Mouse (Mus musculus): ENCODE measurements at regions not wholly inside any gene's neighbourhood (a gene's known extent, or its start where the extent isn't known, plus 50 kb on each side); places are given as distances from the start of the nearest gene placed in this dataset.

DNA sequence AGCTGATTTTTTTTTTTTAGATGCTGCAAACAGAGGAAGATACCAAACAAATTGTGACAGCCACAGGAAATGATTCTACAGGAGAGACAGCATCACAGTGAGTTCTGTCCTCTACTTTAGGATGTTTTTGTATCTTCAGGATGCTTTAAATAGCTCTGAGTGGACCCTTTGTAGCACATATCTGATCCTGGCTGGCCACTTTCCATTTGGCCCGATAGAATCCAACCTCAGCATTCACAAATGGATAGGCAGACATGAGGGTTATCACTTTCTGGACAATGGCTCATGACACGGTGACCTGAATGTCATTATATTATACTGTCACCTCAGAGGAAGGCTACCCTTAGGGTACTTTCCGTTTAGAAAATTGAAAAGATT is 379.3 kb downstream of the Gm10295 start:
- no peak for DNase-seq (ENCODE audit: extremely low spot score in 1 of 2, low spot score in 2 of 2)
- intact Hi-C loops (cut with DNase I), result no loop called here

DNA sequence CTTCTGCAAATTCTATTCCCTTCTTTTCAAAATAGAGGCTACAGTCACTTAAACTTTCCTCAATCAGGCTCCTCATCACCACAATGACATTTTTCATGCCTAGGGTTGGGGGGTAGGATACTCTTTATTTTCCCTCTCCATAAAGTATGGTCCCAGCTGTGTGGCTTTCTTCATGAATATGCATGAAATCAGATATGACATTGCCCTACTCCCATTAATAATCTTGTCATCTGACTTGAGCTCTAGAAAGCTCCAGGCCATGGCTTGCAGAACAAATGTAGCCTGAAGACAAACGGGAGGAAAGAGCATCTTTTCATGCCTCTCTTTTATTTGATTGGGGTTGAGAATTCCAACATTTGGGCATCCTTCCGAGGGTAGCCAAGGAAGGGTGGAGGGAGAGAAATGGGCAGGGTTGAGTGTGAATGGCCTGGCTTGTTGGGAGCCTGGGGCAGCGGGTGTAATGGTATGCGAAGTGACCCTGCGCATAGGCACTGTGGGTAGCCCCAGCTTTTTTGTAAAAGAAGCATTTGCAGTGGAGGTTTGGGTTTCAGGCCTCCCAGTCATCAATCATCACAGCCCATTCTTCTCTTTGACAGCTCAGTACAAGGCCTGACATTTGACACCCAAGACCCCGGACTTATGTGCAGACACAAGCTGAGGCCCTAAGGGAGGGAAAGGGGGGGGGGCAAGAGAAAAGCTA is 379.8 kb downstream of the Gm10295 start:
- intact Hi-C loops (cut with DNase I), result no loop called here
- no peak for DNase-seq (ENCODE audit: extremely low spot score in 1 of 2, low spot score in 2 of 2)

GRCm38 (mm10) chr7:70952318-70952959 is 398.8 kb downstream of the Gm10295 start:
- DNase-seq (ENCODE audit: extremely low spot score in 1 of 2, low spot score in 2 of 2), result no peak
- intact Hi-C loops (cut with DNase I), result no loop called here

DNA sequence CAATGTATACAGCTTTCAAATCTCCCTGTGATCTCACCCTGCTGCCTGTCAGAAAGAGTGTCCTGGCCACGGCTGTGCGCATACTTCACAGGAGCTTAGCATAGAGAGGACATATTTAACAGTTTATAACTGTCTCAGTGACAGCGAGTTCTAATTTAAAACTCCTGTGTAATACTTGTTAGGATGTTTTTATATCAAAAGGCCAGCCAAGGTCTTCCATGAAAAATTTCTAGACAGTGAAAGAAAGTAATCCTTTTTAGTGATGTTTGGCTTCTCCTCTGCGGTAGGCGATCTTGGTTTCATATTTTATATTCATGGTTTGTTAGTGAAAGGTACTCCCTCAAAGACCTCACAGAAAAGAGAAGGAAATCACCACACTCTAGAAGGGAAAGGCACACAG is 403.0 kb downstream of the Gm10295 start:
- intact Hi-C loops (cut with DNase I), result no loop called here
- no peak for DNase-seq (ENCODE audit: extremely low spot score in 1 of 2, low spot score in 2 of 2)

DNA sequence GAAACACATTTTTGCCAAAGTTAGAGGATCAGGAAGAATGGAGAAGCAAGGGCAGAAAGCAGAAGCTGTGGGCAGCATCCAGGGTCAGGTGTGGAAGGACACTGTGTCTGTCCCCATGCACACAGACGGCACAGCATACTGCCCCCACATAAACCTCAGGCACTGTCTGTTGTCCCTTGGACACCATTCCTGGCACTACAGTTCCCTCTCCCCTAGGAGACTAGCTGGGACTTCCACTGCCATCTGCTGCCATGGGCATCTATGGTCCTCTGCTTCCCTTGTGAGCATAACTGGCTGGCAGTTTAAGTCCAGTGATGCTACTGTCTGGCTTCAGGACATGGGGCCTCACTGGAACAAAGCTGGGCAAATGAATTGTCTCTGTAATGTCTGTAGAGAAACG is 405.0 kb downstream of the Gm10295 start:
- intact Hi-C loops (cut with DNase I), result no loop called here
- DNase-seq (ENCODE audit: extremely low spot score in 1 of 2, low spot score in 2 of 2), result no peak

GRCm38 (mm10) chr7:70930911-70931310 is 420.4 kb downstream of the Gm10295 start:
- no peak for DNase-seq (ENCODE audit: extremely low spot score in 1 of 2, low spot score in 2 of 2)
- intact Hi-C loops (cut with DNase I), result no loop called here

- no peak for DNase-seq (ENCODE audit: extremely low spot score in 1 of 2, low spot score in 2 of 2)
These were observed 421.4 kb downstream of the Gm10295 start for GRCm38 (mm10) chr7:70929935-70930334.

DNA sequence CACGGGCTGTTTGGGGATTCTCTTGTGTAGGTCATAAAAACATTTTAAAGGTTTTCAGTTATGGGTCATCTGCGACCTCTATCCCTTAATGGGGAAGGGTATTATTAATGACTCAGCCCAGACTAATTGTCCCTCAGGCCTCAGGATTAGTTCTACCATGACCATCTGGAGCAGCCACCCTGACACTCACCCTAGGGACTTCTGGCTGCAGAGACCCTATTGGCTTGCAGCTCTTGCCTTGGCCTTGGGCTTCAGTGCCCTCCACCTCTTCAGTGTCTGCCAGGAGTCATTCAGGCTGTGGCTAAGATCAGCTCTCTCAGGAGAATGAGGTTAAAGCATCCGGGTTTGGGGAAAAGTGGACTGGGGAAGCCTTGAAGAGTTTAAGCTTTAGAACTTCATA is 423.3 kb downstream of the Gm10295 start:
- intact Hi-C loops (cut with DNase I), result no loop called here
- DNase-seq (ENCODE audit: extremely low spot score in 1 of 2, low spot score in 2 of 2), result no peak

More at GRCm38 (mm10) chr7:70929935-70930334, 421.4 kb downstream of the Gm10295 start:
- intact Hi-C loops (cut with DNase I), result no loop called here

DNA sequence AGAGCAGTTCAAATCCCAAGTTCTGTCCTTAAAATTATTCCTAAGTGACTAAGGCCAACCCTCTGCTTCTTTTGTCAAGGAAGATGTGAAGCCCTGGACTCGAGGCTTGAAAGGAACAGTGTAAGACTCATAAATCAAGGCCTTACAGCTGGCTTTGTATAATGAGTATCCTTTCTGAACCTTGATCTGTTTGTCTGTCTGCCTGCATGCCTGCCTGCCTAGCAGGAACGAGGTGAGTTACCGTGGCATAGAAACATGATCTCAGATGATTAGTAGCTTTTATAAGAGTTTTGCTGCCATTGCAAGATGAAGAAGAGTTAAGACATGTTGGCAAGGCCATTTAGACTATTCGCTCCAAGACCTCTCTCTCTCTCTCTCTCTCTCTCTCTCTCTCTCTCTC is 434.3 kb downstream of the Gm10295 start:
- intact Hi-C loops (cut with DNase I), result no loop called here
- no peak for DNase-seq (ENCODE audit: extremely low spot score in 1 of 2, low spot score in 2 of 2)

DNA sequence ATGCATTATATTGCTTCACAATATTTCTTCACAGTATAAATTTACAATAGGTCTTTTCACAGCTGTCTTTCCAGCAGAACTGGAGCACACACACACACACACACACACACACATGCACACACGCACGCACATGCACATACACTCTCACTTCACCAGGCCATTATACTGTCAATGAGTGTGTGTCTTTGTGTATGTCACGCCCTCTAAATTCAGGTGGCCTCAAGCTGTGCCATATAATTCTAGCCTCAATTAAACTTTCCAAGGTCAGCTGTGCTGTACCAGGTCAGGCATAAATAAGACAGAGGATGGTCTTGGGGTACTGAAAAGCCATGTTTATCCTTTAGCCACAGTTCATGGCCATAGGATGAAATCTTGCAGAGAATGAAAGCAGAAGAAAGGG is 442.4 kb downstream of the Gm10295 start:
- intact Hi-C loops (cut with DNase I), result no loop called here
- DNase-seq (ENCODE audit: extremely low spot score in 1 of 2, low spot score in 2 of 2), result no peak

- intact Hi-C loops (cut with DNase I), result no loop called here
- no peak for DNase-seq (ENCODE audit: extremely low spot score in 1 of 2, low spot score in 2 of 2)
These were observed 459.6 kb downstream of the Gm10295 start for GRCm38 (mm10) chr7:70891700-70892099.

- no peak for DNase-seq (ENCODE audit: extremely low spot score in 1 of 2, low spot score in 2 of 2)
- intact Hi-C loops (cut with DNase I), result no loop called here
These were observed 470.8 kb downstream of the Gm10295 start for GRCm38 (mm10) chr7:70880496-70880895.

DNA sequence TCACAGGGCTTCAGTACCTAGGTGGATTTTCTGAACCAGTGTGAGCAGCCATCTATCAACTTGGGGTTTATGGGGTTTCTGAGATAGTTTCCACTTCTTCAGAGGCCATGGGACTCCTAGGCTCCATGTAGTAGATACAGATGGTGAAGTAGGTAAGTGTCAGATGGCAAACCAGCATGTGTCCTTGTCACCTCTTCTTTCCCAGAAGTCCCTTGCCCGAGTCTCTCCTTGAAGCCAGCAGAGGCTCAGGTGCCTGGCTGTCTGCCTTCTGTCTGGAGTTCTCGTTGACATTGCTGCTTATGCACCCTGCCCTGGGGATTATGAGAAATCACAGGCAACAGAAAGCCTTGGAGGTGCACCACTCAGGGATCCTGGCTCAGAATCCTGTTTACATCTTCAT is 476.9 kb downstream of the Gm10295 start:
- intact Hi-C loops (cut with DNase I), result no loop called here
- no peak for DNase-seq (ENCODE audit: extremely low spot score in 1 of 2, low spot score in 2 of 2)

- intact Hi-C loops (cut with DNase I), result no loop called here
- no peak for DNase-seq (ENCODE audit: extremely low spot score in 1 of 2, low spot score in 2 of 2)
These were observed 480.3 kb downstream of the Gm10295 start for GRCm38 (mm10) chr7:70870841-70871534.

GRCm38 (mm10) chr7:70869125-70869524 is 482.2 kb downstream of the Gm10295 start:
- intact Hi-C loops (cut with DNase I), result no loop called here
- DNase-seq (ENCODE audit: extremely low spot score in 1 of 2, low spot score in 2 of 2), result no peak

DNA sequence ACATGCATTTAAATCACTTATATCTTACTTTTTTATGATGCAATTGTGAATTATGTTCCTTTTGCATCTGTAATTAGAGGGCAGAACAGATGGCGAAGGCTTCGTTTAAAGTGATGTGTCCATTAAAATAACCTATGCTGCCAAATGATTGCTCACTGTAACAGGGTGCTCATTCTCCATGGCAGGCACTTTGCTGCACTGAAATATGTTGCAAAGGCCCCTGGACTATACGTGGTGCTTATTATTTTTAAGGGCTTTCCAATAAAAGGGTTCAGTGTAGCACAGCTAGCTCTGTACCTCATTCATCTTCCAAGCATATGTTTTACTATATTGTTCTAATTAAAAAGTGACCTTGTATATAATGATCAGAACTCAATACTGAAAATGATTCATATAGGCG is 491.3 kb downstream of the Gm10295 start:
- intact Hi-C loops (cut with DNase I), result no loop called here
- DNase-seq (ENCODE audit: extremely low spot score in 1 of 2, low spot score in 2 of 2), result no peak

GRCm38 (mm10) chr7:70850726-70851125 is 484.2 kb upstream of the Nr2f2 start:
- intact Hi-C loops (cut with DNase I), result no loop called here
- peak in 1 of 2 experiments; percentile 23 for DNase-seq (ENCODE audit: extremely low spot score in 1 of 2, low spot score in 2 of 2)

- intact Hi-C loops (cut with DNase I), result no loop called here
- DNase-seq (ENCODE audit: extremely low spot score in 1 of 2, low spot score in 2 of 2), result no peak
These were observed 481.7 kb upstream of the Nr2f2 start for GRCm38 (mm10) chr7:70848016-70848776.

DNA sequence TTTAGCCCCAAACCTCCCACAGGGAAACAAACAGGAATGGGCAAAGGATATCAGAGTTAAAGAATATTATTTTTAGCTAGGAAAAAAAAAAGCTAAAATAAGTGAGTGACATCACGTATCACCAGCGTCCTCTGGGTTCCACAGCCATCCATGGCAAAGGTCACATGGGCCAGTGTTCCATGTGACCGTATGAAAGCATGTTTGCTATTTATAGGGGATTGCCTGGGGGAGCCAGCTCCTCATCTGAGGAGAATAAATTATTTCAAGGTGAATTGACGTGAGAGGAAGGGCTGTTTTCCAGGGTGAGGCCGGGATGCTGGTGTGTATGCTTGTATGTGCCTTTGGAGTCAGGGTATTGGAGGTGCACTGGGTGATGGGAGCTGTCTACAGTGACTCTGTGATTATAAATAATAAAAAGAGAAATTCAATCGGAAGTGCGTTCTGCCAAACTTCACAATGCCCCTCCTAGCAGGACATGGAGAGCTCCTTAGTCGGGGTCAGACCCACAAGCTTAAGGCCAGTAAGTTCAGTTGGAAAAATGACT is 481.0 kb upstream of the Nr2f2 start:
- intact Hi-C loops (cut with DNase I), result no loop called here
- no peak for DNase-seq (ENCODE audit: extremely low spot score in 1 of 2, low spot score in 2 of 2)
